Mouse (Mus musculus) ES-Bruce4 (cell line): Measurements from ENCODE around the gene Apc2.

Experiments used
- CTCF ChIP-seq: IDR thresholded peaks from one replicate; pipeline ENCODE4 v1.8.1; 2011; ENCODE audit warnings: low read depth, low read length
- EP300 ChIP-seq: IDR thresholded peaks from 2 replicates; pipeline ENCODE4 v1.6.1; 2011; ENCODE audit warnings: low read depth, low read length; ENCODE audit not compliant: insufficient read depth
- POLR2A ChIP-seq: IDR thresholded peaks from one replicate; pipeline ENCODE4 v1.8.1; 2011; ENCODE audit warnings: low read length; ENCODE audit not compliant: insufficient read depth

GRCm38 (mm10) chr10:80341026-80341425, 45.2 kb downstream of the Apc2 start:
- TF ChIP-seq CTCF (no peak), POLR2A (no peak), EP300 (no peak)
